Mouse (Mus musculus): ENCODE results near the gene Gimap1.
A peak's percentile ranks its signal among the peaks of the same experiment; 100 is the strongest.

The Gimap1 gene

DNA sequence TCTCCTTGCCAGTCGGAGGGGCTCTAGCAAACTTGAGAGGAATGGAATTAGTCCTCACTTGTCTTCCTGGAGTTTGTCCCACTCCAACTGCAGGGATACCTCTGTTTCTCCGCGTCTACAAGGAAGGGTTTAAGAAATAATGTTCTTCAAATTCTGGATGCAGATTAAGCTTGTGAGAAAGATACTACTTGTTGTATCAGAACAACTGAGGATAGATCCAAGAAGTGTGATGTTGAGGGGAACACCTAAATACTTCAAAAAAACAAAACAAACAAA, 864 bp downstream of the Gimap1 start:
- ATAC-seq (ENCODE audit: low TSS enrichment): no peak

DNA sequence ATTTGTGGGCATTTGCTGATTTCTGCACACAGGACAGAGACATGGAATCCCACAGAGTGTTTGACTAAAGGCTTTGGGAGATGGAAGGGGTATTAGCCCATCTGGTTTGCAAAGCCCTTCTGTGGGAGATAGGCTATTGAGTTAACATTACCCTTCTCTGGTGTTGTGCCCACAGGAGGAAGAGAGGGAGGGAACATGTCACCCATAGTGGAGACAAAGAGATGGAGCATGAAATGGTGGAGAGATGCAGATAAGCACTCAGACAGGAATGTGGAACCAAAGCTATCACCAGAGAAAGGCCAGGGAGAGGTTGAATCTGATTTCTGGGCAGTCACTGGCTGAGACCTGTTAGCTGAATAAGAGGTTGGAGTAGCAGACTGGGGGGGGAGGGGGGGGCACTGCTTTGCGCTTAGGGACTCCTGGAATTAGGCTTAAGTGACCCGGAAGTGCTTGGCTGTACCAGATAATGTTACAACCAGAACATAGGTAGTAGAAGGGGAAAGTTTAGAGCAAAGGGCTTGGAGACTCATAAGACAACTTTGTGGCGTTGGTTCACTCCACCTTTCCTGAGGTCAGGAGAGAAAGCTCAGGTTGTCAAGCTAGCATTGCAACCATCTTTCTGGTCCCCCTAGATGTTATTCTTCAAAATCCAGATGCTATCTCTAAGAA, 1.8 kb downstream of the Gimap1 start:
- no peak for ATAC-seq (ENCODE audit: low TSS enrichment)

DNA sequence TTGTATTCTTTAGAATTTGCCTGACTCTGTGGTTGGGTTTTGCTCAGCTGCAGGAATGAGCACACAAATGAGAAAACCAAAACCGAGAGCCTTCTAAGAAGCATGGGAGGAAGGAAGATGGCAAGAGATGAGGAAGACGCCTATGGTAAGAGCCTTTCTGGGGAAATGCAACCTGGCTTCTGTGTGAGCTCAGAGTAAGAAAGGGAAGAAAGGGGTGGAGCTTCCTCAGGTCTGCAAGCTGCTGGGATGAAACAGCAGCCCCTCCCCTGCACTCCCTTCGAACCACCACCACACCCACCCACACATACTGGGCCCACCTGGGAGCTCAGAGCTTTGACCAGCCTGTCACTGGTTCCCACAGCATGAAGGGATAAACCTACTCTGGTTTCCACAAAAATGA, 2.4 kb downstream of the Gimap1 start:
- ATAC-seq (ENCODE audit: low TSS enrichment): no peak

GRCm38 (mm10) chr6:48741711-48742206, 2.9 kb downstream of the Gimap1 start:
- ATAC-seq (ENCODE audit: low TSS enrichment): no peak

GRCm38 (mm10) chr6:48742422-48743351, 3.8 kb downstream of the Gimap1 start:
- peak; percentile 72 for ATAC-seq (ENCODE audit: low TSS enrichment)

DNA sequence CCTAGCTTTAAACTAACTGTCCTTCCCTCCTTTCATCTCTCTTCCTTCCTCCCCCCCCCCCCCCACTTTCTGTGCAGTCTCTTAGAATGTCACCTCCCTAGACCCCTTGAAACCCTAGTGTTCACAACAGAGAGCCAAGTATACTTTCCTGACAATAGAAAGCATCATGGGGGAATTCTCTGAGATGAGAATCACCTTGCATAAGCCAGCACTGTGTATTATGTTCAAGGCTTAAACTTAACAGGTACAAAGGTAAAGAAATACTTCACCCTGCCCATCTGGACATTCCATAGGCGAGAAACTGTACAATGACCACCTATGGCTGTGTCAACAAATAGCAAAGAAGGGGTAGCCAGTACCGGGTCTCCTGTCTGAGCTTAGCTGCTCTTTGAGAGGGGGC, 6.6 kb downstream of the Gimap1 start:
- ATAC-seq (ENCODE audit: low TSS enrichment): no peak

DNA sequence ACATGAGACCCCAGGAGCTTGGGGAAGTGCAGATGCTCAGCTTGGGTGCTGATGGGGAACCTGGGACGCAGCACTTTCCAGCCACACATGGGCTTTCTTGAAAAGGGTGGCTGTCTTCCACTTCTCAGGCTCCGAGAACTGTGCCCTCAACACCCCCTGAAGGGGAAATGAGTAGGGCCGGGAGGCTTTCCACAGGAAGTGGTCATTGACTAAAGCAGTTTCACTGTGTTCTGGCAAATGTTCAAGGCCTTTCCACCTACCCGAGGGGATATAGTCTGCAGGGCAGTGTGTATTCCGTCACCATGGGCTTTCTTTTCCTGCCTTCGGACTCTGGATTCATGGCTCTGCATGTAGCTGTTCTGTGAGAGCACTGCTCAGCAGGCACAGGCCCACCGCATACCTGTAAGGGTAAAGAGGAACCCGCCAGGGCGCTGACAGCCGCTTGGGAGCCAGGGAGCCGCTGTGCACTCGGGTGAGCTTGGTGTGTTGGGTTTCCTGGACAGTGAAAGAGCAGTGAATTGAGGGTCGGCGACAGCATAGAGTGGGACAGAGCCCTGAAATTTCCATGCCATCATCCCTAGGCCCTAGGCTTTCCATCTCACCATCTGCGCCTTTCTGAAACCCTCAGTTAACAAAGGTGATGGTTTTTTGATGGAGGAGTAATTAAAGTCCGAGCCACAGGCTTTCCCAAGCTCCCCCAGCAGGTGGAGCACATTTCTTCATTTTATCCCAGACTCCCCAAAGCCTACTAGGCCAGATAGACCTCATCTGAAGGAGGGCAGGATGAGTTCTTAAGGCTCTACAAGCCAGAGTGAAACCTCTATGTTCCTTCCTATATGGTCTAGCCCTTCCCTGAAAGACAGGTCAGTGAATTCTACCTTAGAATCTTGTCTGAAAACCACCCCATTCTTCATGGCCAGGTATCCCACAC, 7.4 kb downstream of the Gimap1 start, which contains the start of gene Gimap5:
Gene Gimap5, plus strand, starts transcription at position 239 of the 931 bp plus-strand sequence.
- ATAC-seq (ENCODE audit: low TSS enrichment): peak; percentile 90

DNA sequence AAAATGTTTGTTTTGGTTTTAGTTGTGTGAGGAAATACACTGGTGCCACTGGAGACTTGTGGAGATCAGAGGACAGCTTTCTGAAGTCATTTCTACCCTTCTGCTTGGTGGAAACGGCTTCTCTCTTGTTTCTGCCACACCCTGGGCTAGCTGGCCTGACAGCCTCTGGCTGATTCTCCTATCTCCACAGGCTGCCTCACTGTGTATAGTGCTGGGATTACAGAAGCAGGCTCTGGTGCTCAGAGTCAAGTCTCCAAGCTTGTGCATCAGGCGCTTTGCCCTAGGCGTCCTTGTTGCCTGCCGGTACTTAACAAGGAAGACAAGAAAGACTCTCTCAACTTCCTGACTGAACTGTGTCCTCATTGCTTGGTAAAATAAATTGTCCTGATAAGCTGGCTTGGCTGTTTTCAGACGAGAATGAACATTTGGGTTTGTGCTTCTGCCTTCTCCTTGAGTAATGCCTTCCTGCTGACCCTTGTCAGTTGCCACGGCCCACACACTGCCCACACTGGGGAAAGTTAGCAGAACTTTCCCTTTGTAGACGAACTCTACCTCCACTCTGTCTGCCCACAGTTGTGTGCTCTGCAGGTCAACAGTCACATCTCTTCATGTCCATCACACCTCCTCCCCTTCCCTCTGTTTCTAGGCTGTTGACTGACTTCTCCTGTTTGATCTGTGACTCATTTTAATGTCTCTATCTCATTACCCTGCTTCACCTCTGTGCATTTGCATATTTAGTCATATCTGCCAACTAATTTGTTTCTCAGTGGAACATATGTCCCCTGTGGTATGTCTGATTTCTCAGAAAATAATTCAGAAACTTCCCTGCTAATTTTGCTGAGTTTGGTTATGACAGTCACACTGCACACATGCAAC, 8.5 kb downstream of the Gimap1 start:
- ATAC-seq (ENCODE audit: low TSS enrichment): no peak

DNA sequence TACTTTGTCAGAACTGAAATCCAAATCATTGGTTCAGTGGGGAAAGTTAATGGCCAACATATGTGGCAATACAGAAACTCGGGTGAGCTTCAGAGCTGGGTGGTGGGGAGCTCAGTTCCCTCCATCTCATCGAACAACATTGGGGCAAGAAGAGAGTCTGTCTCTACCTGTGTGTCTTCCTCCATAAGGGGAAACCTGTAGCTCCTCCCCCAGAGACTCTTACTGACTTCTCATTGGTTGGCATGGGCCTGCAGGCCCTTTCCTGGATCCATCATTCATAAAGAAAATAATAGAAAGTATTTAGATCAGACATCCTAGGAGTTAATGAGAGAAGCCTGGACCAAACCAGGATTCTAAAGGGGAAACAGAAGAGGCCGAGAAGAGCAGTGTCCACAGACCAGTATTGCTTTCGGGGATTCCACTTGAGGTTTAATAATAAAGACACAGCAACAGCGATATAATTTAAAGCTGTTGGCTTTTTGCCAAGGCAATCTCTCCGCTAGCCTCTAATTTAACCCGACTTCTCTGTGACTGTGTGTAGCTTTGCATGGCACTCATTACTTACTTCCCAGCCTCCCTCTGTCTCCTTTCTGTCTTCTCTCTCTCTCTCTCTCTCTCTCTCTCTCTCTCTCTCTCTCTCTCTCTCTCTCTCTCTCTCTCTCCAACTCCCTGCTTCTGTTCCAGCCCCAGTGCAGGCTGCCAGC, 24.9 kb downstream of the Gimap1 start:
- no peak for ATAC-seq (ENCODE audit: low TSS enrichment)

GRCm38 (mm10) chr6:48764496-48764895, 25.6 kb downstream of the Gimap1 start:
- no peak for ATAC-seq (ENCODE audit: low TSS enrichment)

- no peak for ATAC-seq (ENCODE audit: low TSS enrichment)
Observed at GRCm38 (mm10) chr6:48768178-48768869, 29.5 kb downstream of the Gimap1 start.

DNA sequence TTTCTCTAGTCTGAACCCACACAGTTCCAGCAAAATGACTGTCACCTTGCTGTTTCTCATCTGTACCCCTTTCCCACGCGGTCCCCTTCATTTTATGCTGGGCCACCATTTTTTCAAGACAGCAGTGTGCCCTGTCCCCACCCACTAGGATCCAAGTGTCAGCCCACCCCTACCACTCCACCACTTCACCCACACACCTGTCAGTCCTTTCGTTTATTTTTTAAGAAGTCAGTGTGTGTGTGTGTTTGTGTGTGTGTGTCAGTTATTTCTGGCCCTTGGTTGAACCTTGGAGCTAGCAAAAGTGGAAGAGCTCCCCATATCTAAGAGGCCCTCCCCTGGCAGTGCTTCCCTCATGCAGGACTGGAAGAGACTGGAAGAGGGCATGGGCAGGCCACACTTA, 30.1 kb downstream of the Gimap1 start:
- ATAC-seq (ENCODE audit: low TSS enrichment): no peak

- ATAC-seq (ENCODE audit: low TSS enrichment): no peak
Observed at GRCm38 (mm10) chr6:48770696-48771095, 31.8 kb downstream of the Gimap1 start, which contains the start of gene Gimap3. Gimap3 (minus strand) TSS chr6:48770851.

GRCm38 (mm10) chr6:48772030-48772429, 33.2 kb downstream of the Gimap1 start:
- peak; percentile 98 for ATAC-seq (ENCODE audit: low TSS enrichment)

DNA sequence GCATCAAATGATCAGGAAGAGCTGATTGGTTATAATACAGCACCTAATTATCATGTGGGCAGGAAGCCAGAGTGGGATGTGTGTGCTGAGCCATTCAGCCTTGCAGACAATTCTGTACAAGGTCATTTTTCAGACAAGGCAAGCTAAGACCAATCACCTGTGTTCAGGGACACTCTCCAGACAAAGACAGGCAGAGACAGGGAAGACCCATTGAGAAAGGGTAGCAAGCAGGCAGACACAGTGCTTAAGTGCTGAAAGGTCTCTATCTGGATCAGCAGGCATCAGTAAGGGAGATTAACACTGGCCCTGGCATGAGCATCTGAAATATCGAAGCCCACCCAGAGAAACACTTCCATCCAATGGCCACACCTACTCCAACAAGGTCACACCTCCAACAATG, 45.6 kb downstream of the Gimap1 start:
- ATAC-seq (ENCODE audit: low TSS enrichment): no peak

- ATAC-seq (ENCODE audit: low TSS enrichment): no peak
Observed at GRCm38 (mm10) chr6:48785189-48785588, 46.3 kb downstream of the Gimap1 start.

DNA sequence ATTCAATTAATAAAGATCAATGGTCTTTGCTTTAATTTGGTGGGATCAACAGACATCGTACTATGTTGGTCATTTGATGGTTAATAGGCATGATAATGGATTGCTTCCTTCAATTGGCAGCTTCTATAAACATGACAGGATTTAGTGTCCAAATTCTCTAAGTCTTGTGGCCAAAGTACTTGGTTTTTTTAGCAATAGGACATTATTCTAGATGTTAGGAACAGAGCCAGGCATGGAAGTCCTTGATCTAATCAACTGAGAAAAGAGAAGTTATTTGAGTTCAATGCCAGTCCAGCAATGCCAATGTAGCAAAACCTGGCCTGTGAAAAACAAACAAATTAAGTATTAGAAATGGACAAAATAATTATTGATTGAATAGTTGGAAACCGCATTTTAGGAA, 46.7 kb downstream of the Gimap1 start:
- ATAC-seq (ENCODE audit: low TSS enrichment): no peak

DNA sequence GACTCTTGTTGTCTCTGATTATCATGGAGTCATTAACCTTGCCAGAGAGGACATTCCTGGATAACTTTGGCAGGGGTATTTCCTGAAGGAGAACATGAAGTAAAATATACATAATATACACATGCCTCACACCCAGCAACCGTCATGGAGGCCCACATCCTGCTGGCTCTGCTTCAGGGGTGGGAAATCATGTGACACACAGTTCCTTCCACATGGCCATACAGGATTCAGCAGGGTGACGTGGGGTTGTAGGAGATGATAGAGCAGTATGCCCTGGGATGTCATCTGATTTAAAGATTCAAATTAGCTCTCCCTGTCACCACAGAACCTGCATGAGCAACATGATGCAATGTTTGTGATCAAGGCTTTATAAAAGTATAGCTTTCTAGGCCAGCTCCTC, 49.0 kb downstream of the Gimap1 start:
- ATAC-seq (ENCODE audit: low TSS enrichment): no peak

Data from frontal cortex, adult (tissue).